Mouse (Mus musculus): ENCODE results near the gene Nhsl2. TPM values are rescaled to one million over a fixed set of nuclear protein-coding genes. Genes with fewer than 3 reads are reported as not detected.
A peak's percentile ranks its signal among the peaks of the same experiment; 100 is the strongest.
"Not testable (repeated sequence)": the region's sequence is repeated elsewhere in the genome, so short reads cannot be mapped to it uniquely, and the experiment has no call there.

Gene Nhsl2
- total RNA-seq, 2 experiments from 2014 or later = 1.4 to 2.8 TPM

- no peak for DNase-seq (ENCODE audit: low spot score)
Measured at GRCm38 (mm10) chrX:102081573-102082279, 232.5 kb downstream of the Nhsl2 start.

DNA sequence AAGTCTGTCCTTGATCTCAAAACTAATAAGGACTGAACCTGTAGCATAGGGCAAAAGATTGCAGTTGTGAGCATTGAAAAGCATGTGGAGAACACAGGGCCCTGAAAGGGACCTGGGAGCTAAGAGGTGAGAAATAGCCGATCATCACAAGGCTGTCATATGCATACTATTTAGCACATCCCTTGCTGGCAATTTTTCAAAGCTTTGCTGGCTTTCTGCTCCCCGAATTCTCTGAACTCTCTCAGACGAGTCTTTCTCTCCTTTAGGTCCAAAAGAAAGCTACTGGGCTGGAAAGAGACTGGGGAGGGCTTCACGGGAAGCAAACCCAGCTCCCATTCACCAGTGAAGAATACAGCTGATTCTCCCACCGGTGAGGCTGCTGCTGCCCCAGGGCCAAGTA lies 233.2 kb downstream of the Nhsl2 start:
- DNase-seq (ENCODE audit: low spot score) = no peak

- no peak for DNase-seq (ENCODE audit: low spot score)
Measured at GRCm38 (mm10) chrX:102085798-102086443, 236.7 kb downstream of the Nhsl2 start.

- no peak for DNase-seq (ENCODE audit: low spot score)
Measured at GRCm38 (mm10) chrX:102090605-102091004, 241.4 kb downstream of the Nhsl2 start.

- no peak for DNase-seq (ENCODE audit: low spot score)
Measured at GRCm38 (mm10) chrX:102094381-102094904, 245.3 kb downstream of the Nhsl2 start.

DNA sequence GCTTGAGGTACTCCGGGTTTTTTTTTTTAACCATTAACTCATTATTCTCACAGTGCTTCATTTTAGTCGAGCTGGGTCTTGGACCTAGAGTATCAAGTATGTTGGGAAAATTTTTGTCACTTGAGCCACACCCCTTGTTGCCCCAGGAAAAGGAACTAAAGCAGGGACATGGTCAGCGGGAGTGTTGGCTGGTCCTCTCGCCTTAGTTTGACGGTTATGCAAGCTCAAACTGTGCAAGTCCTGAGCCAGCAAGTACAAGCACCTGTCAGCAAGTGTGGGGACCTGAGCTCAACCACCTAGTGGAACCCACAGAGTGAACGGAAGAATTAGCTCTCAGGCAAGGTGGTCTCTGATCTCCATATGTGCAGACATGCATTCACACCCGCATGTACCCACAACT lies 252.7 kb downstream of the Nhsl2 start:
- DNase-seq (ENCODE audit: low spot score) = no peak

- DNase-seq (ENCODE audit: low spot score) = not testable (repeated sequence)
Measured at GRCm38 (mm10) chrX:102103830-102104229, 254.6 kb downstream of the Nhsl2 start.

DNA sequence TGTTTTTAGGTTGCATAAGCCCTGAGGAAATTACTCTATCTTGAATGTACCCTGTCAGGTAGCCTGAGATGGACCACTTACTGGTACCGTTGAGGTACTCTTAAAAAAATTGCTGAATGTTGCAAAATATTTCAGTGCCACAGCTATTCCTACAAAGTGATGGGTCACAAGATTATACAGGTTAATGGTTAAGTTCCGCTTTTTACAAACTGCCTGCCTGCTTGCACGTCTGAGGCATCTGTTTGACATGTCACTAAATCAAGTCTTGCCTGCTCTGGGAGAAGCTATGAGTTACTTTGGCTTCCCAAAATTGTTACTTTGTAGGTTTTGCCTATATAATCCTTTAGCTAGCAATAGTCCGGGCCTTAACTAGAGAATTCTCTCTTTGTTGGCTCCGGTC lies 260.2 kb downstream of the Nhsl2 start:
- not testable (repeated sequence) for DNase-seq (ENCODE audit: low spot score)

- no peak for DNase-seq (ENCODE audit: low spot score)
Measured at GRCm38 (mm10) chrX:102115676-102116075, 266.5 kb downstream of the Nhsl2 start.

- DNase-seq (ENCODE audit: low spot score) = peak; percentile 92
Measured at GRCm38 (mm10) chrX:102119042-102119864, 270.1 kb downstream of the Nhsl2 start, which contains the start of gene Pin4. Pin4 (plus strand) TSS chrX:102119447.

- no peak for DNase-seq (ENCODE audit: low spot score)
Measured at GRCm38 (mm10) chrX:102121321-102121720, 272.1 kb downstream of the Nhsl2 start.

DNA sequence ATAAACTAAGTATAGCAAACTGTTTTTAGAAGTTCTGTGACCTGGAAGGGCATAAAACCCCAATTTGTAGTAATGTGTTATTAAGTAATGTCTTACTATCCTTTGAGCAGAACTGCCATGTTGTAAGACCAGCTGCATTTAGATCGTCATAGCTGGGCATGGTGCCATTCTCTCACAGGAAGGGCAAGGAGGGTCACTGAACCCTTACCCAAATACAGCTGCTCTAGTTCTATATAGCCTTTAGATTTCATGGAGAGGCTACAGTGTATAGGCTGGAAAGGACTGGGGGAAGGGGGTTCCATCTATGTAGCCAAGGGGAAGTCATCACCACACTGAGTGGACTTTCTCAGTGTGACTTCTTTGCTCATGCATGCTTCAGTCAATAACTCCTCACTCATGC lies 292.0 kb downstream of the Nhsl2 start:
- DNase-seq (ENCODE audit: low spot score) = no peak

Small RNA genes within 50 kb of the gene (microRNA-seq; reads per million reads assigned to microRNA genes)
- not detected for gene Gm27843

Other genes starting within 250 kb of the Nhsl2 start
- 10 to 100 TPM; 64.7 to 74.0 TPM for gene Ogt, start 209.3 kb upstream of the Nhsl2 start, total RNA-seq (2021)
- gene Cxcr3, start 115.1 kb upstream of the Nhsl2 start, total RNA-seq (2021) = under 1 TPM in 1 of 2 experiments, not detected in 1; 0.12 TPM
- gene Gm4779, start 55.0 kb upstream of the Nhsl2 start, total RNA-seq (2021) = not detected
- not detected for gene 8030474K03Rik, start 54.7 kb upstream of the Nhsl2 start, total RNA-seq (2021)
- under 1 TPM; 0.50 to 0.55 TPM for gene Rtl5, start 221.9 kb downstream of the Nhsl2 start, total RNA-seq (2021)